Mouse (Mus musculus): Measurements from ENCODE around the gene Exoc8. TPM values are rescaled to one million over a fixed set of nuclear protein-coding genes. Genes with fewer than 3 reads are reported as not detected.

The Exoc8 gene
- 10 to 100 TPM; 33.0 to 33.4 (median 33.2) TPM for total RNA-seq (2022)

DNA sequence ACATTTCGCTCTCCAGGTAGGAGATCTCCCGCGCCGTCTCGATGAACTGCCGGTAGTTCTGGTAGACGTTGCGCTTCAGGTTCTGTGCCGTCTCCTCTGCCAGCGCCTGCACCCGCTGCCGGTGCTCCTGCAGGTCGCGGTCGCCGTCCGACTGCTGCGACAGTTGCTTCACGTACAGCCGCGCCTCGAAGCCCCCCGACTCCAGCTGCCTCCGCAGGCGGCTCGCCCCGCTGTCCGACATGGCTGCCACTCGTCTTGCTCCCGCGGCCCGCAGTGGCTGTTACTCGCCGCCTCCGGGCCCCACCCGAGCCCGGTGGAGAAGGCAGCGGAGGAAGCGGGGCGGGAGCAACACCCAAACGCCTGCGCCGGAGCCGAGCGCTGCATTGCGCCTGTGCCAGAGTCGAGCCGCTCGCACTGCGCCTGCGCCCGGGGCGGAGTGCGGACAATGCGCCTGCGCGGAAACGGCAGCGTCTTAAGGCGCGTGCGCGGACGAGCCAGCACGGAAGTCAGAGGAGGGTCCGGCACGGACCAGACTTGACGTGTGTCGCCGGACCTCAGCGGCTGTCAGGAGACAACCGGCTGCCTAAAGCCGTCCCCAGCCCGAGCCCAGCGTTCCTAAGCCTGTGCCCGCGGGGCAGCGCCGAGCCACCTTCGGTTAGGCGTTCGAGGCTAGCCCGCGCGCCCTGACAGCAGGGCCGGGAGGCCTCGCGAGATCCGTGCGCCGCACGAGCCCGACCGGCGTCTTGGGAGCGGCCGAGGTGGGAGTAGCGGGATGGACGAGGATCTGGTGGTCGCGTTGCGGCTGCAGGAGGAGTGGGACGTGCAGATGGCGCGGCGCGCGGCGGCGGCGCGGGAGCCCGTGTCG, at the start of gene Exoc8, which contains the start of gene Sprtn:
TSS of gene Exoc8 (minus strand) at position 320 of the 865 bp plus-strand sequence.
TSS of gene Sprtn (plus strand) at position 501 of the 865 bp plus-strand sequence.
- DNase-seq (ENCODE audit: low spot score in 2 of 2) = peak; percentile 94 to 96

DNA sequence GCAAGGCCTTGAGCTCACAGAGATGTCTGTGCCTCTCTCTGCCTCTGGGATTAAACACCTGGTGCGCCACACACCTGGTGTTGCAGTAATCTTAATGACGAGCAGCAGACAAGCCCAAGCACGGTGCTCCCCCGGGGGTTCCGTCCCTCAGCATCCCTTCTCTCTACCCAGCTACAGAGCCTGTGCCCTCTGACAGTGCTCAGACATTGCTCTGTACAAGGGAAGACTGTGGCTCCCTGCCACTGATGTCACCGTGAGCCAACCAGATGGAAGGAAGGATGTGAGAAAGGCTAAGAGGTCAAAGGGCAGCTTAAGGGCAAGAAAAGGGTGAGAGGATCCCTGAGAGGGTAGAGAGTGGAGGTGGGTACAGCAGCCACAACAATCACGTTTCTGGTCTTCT, 46.9 kb upstream of the Exoc8 start:
- no peak for DNase-seq (ENCODE audit: low spot score in 2 of 2)

DNA sequence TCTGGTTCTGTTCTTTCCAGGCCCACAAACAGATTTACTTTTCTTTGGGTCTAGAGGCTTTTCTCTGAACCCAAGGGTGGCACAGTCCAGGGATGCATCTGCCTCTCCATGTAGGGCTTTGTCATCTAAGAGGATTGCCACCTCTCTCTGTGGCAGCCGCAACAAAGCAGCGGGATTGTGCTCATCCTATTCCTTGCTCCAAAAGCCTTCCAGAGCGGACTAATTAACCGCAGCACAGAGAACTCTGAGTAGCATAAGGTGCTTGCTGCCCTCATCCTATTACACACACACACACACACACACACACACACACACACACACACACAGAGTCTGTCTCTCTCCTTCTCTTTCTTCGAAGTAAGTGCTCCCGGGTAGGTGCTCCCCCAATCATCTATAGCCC, 46.3 kb upstream of the Exoc8 start:
- DNase-seq (ENCODE audit: low spot score in 2 of 2) = no peak

DNA sequence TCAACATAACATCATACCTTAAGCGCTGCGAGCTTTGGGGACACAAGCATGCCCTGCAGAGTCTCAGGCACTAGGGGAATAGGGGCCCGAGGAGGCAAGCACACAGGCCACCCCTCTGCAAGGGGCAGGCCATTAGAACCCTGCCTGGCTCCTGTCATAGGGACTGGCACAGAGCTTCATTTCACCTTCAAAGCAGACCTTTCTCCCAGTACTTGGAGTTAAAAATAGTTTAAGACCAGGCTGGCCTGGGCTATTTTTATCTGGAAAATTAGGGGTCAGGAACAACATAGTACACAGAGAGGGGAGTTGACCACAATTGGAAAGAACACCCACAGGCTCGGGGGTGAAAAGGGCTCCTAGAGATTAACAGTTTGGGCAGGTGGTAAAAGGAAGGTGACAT, 39.8 kb upstream of the Exoc8 start:
- DNase-seq (ENCODE audit: low spot score in 2 of 2) = no peak

DNA sequence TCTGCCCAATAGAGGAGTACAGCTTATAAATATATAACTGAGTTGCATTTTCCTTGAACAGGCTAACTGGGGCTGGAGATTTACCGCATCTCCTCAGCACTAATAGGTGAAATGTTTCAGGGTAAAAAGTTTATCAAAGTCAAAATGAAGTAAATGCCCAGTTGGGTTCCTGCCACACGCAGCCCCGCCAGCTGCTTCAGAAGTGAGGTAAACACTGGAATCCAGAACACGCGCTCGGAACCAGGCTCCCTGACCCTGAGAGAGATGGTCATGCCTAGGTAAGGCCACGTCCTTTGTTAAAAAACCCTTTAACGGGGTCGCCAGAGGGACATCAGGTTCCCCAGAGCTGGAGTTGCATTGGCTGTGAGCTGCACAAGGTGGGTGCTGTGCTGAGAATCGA, 39.2 kb upstream of the Exoc8 start:
- no peak for DNase-seq (ENCODE audit: low spot score in 2 of 2)

DNA sequence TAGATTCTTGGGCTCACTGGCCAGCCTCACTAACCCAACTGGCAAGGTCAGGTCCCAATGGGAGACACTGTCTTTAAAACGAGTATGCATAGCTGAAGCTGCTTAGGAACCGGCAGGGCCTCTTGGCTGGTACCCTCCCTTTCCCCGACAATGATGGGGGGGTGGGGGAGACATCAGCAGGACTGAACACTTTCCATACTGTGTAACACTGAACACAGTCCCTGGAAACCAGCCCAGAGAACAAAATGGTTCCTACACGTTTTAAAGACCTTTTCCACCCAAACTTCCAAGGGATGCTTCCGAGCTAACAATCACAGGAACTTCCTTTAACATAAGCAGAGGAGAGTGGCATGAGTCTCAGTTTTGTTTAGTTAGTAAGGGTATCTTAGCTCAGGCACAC, 37.6 kb upstream of the Exoc8 start:
- DNase-seq (ENCODE audit: low spot score in 2 of 2) = no peak

DNA sequence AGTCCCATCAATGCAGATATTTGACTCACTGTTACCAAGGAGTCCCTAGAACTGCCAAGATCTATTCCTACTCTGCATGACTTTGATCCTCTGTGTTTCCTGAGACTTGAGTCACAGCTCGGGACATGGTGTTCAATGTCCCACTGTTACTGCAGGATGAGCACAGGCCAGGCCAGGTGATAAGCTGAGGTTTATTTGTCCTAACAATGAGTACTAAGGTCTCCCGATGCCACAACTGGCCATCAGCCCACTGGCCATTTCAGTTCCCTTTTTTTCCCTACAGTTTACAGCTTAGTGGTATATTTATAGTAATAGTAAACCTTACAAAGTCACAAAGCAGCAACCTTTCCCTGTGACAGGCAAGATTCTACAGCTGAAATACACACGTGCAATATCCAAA, 34.9 kb upstream of the Exoc8 start:
- no peak for DNase-seq (ENCODE audit: low spot score in 2 of 2)

DNA sequence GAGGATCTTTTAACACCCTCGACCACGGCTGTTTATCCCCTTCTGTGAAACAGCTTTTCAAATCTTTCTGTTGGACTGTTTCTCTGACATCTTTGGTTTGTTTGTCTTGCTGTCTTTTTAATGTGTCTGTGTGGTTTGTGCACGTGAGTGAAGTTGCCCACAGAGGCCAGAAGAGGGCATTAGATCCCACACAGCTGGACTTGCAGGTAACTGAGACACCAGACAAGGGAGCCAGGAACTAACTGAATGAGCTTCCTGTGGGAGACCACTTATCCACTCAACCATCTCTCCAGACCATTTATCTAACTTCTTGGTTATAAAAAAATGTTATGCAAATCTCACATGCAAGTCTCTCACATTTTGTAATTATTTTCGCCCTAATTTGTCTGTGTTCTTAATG, 33.1 kb upstream of the Exoc8 start:
- DNase-seq (ENCODE audit: low spot score in 2 of 2) = no peak

DNA sequence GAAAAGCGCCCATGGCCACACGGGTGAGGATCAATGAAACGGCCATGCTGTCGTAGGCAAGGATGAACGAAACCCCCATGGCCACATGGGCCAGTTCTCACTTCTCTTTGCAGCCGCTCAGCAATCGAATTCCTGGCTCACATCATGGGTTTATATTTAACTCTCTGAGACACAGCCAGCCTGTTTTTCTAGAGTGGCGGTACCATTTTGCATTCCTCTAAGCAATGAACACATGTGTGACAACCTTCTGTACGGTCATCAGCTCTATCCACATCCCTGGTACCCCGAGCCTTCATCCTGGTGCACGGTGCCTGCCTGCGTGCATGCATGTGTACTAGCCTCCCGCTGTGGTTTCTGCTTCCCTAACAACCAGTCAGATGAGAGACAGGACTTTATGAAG, 32.6 kb upstream of the Exoc8 start:
- DNase-seq (ENCODE audit: low spot score in 2 of 2) = no peak

DNA sequence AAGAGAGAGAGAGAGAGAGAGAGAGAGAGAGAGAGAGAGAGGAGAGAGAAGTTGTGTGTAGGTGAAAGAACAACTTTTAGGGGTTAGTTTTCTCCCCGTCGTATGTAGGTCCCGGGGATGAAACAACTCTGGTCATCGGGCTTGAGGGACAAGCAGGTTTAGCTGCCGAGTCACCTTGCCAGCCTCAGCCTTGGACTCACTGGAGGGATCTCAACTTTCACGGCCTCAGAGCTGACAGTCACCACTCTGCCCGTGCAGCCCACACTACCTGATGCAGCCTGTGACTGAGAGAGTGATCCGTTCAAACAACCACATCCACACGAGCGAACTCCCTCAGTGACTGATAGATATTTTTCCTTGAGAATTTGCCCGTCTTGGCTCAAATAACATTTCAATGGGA, 31.5 kb upstream of the Exoc8 start:
- DNase-seq (ENCODE audit: low spot score in 2 of 2) = no peak

DNA sequence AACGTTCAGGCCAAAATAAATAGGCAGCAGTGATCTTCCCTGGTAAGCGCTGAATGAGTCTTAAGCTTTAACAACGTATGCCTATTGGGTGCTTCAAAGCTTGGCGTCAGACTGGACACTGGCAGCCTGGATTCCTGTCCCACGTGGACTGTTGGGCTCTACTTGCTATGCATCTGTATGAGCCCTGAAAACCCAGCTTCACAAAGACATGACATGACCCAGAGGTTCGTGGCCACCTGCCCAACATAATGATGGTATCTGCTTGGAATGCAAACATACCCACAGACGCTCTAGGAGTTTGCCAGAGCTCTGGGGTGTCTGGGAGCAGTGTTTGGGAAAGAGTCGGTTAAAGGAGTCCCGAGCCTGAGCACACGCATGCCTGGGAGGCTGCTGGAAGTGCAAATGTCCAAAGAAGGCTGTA, 28.9 kb upstream of the Exoc8 start:
- DNase-seq (ENCODE audit: low spot score in 2 of 2) = no peak

DNA sequence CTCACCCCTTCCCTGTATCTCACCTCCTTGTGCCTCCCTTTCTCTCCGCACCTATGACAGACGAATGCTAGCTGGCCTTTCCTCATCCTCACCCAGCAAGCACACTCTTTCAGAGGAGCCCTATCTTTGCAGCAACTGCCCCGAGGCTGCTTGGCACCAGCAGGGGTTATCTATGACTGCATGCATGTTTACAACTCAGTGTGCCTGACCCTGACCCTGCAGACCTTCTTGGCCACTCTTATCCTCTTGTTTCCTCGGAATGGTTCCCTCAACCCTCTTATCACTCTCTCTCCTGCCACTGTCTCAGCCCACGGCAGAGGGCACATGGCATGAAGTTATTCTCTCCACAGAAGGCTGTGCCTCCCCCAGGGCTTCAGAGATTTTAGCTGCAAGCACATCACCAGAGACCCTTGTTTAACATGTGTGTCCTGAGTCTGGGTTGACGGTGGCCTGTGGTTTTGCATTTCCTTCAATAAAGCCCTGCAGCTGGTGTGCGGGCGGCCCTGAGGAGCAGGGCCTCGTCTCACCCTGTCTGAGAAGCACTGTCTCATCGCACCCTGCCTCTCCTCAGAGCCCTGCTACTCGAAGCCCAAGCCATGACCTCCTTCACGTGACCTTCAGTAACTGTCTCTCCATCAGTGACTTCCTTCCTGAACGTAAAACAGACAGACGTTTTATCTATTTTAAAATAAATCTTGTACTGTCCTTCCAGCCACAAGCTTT, 28.2 kb upstream of the Exoc8 start:
- no peak for DNase-seq (ENCODE audit: low spot score in 2 of 2)

DNA sequence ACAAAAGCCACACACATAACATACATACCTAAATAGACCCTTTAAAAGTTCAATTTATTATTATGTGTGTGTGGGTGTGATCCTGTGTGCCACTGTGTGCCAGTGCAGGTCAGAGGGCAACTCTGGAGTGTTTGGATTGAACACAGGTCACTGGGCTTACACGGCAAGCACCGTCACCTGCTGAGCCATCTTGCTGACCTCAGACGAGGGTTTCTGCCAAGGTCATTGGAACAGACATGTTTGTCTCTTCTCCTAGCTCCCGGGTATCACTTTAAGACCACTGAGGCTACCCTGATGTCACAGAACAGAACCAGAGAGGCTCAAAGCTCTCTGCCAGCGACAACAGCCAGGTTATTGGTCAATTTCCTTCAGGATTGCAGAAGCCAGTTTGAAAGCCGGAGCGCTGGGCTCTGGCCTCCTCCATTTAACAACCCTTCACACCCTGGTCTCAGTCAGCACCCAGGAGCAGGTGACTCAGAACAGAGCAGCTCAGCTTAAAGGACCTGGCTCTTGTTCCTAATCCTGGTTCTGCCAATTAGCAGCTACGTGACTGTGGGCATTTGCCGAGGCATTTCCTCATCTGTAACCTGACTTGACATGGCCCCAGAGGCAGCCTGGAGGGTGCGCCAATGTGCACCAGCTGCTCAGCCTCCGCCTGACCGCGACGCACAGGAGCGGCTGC, 26.6 kb upstream of the Exoc8 start:
- DNase-seq (ENCODE audit: low spot score in 2 of 2) = no peak

DNA sequence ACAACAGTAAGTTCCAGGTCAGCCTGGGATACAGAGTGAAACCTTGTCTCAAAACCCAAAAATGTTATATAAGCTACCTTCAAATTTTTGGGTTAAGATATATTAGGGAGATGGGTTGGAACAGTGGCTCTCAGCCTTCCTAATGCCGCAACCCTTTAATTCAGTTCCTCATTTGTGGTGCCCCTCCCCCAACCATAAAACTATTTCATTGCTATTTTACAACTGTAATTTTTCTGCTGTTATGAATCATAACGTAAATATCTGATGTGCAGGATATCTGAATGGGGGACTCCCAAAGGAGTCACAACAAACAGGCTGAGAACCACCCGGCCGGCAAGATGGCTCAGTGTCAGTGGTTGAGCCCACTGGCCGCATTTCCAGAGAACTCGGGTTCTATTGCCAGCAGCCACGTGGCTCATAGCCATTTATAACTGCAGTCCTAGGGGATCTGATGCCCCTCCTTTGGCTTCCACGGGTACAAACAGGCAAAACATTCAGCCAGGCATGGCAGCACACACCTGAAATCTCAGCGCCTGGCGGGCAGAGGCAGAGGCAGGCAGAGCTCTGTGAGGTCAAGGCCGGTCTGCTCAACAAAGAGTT, 25.1 kb upstream of the Exoc8 start:
- DNase-seq (ENCODE audit: low spot score in 2 of 2) = no peak

DNA sequence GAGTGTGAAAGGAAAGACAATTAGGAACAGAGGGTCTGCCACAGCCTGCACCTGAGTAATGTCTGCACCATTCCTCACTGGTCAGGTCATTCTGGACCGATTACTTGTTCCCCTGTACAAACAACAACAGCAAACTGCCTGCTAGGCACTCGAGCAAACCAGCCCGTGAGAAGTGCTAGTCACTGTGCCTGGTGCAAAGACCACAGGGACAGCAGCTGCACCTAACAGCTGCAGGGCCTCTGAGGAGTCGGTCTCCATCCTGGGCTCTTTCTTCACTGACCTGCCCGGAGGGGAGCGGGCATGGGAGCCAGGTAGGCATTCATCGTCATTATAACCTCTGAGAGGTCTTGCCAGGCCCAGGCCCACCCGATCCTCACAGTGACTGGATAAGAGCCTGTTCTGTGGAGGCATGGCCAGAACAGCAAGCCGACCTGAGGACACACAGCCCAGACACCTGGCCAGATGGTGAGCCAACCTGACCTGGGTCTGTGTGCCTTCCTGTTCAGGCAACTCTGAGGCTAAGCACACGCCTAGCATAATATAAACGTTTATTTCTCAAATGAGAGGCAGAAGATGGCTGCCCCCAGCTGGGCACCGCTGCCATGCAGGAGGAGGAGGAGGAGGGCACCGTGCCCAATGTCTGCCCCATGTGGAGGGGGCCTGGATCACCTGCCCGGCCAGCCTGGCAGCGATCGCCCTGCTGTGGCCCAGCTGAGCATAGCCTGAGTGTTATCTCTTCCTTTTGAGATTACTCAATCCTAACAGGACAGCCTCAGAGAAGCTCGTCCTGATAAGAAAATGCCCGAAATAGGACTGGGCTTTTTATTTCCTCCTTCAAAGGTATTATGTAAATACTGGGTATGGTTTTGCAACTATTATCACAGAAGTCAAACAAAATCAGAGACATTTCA, 24.1 kb upstream of the Exoc8 start:
- DNase-seq (ENCODE audit: low spot score in 2 of 2) = no peak

DNA sequence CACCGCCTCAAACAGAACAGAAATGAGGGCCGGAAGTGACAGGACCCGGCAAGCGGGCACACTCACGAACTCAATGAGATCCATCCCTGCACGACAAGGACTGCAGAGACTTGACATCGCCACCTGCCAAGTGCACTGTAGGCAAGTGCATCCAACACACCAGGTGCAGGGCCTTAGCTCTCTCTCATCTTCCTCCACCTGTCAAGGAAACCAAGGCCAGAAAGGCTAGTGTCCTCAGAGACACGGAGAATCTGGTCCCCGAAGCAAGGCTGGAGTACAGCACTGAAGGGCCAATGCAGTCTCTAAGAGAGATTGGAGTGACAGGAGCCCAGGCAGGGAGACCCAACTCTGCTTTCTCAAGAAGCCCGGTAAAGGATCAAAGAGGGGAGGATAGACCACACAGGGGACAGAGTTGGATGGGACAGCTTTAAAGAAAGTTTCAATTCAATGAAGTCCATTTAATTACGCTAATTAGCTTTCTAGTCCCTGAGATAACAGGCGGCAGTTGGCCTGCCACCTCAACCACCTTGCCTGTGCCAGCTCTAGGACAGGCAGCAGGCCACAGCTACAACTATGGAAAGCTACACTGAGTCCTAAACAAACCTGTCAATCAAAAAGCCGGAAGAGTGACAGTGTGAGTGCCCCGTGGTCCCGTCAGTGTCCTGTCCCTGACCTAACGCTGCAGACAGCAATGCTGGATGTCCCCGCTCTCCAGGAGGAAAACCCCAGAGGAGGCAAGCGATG, 20.4 kb upstream of the Exoc8 start:
- DNase-seq (ENCODE audit: low spot score in 2 of 2) = no peak

DNA sequence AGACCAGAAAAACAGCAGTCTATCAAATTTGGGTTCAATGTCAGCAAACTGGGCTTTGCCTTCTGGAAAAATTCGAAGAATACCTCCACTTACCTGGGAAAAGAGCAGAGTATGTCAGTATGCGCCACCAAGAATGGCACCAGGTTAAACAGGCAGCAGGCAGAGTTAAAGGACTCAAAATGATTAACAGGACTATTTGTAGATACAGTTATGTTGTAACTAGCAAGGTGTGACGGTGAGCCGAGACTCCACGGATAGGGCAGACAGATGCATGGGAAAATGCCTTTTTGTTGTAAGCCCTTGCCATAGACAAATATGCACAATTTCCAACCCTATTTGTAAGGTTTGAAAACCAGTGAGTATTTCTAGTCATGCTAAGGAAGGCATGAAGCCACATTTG, 16.6 kb upstream of the Exoc8 start:
- DNase-seq (ENCODE audit: low spot score in 2 of 2) = no peak

DNA sequence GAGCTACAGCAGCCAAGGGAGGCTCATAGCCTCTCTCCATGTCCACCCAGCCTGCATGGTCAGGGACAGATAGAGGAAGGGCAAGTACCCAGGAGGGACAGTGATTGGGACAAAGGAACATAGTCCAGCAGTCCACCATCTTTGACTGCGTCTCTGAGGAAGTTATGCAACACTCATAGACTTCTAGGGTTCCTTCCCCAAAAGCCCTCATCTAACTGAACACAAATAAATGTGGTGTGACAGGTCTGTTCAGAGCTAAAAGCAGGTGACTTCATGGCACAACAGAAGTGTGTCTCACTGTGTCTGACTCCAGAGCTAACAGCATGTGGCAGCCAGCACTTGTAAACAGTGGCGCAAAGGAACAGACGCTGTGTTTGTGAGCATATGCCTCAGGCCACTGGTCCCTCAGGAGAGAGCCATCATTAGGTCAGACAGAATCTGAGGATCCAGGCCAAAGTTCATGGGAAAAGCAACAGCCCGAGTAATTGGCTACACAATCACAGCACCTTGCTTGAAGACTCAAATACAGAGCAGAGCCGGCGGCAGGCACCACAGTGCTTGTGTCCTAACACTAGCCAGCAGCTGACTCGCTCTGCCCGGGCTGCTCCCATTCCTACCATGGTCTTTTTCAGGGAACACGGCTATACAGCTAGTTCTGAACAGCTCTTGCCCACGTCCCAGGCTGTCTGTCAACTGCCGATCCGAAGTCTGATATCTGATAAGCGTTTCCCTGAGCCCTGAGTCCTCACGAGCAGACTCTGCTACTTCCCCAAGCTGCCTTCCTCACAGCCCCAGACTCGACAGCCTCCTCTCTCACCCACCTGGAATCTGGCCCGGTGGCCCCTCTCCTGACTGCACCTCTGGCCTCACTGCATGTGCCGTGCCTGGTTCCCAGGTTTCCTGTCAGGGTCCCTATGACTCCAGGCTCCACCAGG, 14.7 kb upstream of the Exoc8 start:
- DNase-seq (ENCODE audit: low spot score in 2 of 2) = no peak

DNA sequence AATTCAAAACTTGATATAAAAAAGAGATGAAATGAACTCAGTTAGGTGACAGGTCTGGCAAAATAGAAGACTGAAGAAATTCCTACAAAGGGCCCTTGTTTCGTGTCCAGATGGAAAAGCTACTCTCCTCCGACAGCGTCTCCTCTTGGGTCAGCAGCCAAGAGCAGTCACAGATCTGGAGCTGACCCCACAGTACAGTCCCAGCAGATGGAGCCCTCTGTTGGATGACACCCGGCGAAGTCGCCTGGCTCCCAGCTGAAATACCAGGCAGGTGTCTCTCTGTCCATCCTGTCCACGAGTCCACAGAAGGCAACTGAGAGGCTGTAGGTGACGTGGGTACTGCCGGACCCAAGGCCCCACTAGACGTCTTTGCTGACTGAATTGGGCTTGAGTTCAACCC, 12.8 kb upstream of the Exoc8 start:
- no peak for DNase-seq (ENCODE audit: low spot score in 2 of 2)

All from left cerebral cortex, adult 8-10 months (tissue).